Mouse (Mus musculus) bone marrow macrophage, adult 2 months (primary cell): Measurements from ENCODE around the gene Rspo3.

Experiments used
- CTCF ChIP-seq: IDR thresholded peaks from 2 replicates; pipeline ENCODE4 v1.5.1; 2012; ENCODE audit warnings: low read depth, mild to moderate bottlenecking, low read length, moderate library complexity
- POLR2A ChIP-seq: IDR thresholded peaks from 2 replicates; pipeline ENCODE4 v1.6.1; 2012; ENCODE audit warnings: mild to moderate bottlenecking, low read depth, low read length, borderline replicate concordance

DNA sequence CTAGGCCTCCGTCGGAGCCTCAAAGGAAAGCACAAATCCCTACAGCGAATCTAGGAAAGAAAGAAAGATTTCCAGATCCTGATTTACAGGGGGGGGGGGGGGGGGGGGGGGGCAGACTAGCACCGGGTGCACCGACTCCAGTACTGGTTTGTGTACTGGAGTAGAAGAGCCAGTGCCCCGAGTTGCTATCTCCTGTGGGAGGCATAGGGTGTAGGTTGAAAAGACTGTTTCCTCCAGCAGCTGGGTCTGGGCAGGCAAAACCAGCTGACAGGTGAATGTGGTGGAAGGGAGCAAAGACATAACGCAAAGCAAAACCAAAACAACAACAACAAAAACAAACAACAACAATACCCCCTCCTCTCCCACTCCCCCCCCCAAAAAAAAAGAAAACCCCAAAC is 838 bp downstream of the Rspo3 start:
- no peak for TF ChIP-seq CTCF
- TF ChIP-seq POLR2A = no peak
